Mouse (Mus musculus) spleen, postnatal 14 days (tissue): ENCODE results near the gene Trp53rkb.

Experiments used
- DNase-seq, 2 experiments: peaks; one replicate each; pipeline ENCODE4 v3.0.0; 2021 to 2022; ENCODE audit warnings: low spot score in 2 of 2

The Trp53rkb gene

DNA sequence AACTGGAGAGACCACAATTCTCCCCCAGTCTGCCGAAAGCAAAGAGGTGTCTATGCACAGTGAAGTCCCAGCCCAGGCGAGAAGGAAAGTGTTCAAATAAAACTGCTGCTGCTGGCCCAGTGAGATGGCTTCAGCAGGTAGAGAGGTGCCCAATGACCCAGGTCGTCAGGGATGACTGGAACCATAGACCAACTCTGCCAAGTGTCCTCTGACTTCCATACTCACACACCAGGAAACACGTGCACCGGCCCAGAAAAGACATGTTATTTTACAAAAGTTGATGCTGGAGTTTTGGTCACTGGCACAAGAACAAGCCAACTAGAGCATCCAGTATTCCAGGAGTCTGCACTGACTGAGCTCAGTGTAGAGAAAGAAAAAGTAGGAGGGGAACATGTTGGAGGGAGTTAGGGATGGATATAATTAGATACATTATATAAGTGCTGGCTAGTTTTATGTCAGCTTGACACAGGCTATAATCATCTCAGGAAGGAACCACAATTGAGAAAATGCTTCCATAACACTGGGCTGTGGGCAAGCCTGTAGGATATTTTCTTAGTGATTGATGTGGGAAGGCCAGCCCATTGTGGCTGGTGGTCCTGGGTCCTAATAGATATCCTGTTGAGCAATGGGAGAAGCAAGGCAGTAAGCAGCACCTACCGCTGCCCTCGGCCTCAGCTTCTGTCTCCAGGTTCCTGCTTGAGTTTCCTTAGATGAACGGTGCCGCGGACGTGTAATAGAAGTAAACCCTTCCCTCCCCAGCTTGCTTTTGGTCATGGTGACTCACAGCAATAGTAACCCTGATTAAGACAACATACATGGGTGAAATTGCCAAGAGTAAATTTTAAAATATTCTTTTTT, 7.5 kb downstream of the Trp53rkb start:
- no peak for DNase-seq

GRCm38 (mm10) chr2:166800473-166800857, 8.1 kb downstream of the Trp53rkb start:
- DNase-seq = no peak

GRCm38 (mm10) chr2:166801436-166801835, 9.1 kb downstream of the Trp53rkb start:
- DNase-seq = no peak

- no peak for DNase-seq
These were observed 11.0 kb downstream of the Trp53rkb start for GRCm38 (mm10) chr2:166803298-166803697.

DNA sequence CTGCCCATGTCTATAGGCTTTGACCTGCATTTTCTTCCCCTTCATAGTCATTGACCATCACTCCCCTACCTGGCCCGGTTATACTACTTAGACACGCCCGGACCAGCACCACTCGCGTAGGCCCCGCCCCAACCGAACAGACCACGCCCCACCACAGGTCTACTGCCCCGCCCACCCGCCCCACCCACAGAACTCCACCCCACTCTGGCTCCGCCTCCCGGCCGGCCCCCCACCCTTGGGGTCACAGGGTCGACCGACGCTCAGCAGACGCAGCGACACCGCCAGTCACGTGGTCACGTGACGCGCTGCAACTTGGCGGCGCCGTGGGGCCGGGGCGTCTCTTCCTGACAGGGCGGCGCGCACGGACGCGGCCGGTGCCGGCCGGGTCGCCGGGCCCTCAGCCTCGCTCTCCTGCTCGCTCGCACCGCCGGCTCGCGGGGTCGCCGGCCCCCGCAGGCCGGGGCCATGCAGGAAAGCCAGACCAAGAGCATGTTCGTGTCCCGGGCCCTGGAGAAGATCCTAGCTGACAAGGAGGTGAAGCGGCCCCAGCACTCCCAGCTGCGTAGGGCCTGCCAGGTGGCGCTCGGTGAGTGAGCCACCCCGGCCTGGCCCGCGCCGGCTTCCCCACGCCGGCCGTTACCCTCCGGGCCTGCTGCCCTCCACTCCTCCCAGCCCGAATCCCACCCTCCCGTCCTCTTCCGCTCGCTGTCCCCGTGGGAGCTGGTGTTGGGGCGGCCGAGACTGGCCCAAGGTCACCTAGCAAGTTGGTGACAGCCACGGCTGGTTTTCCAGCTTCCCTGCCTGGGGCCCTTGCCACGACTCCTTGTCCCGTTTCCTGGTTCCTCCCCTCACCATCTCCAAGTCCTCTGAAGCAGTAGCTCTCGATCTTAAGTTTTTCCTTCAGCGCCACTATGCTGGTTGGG, 13.2 kb downstream of the Trp53rkb start, which contains the start of gene Arfgef2:
Arfgef2 (plus strand) TSS at position 339 of the 923 bp plus-strand sequence.
- DNase-seq = peak; percentile 81 to 89

GRCm38 (mm10) chr2:166806173-166806705, 13.9 kb downstream of the Trp53rkb start:
- no peak for DNase-seq

DNA sequence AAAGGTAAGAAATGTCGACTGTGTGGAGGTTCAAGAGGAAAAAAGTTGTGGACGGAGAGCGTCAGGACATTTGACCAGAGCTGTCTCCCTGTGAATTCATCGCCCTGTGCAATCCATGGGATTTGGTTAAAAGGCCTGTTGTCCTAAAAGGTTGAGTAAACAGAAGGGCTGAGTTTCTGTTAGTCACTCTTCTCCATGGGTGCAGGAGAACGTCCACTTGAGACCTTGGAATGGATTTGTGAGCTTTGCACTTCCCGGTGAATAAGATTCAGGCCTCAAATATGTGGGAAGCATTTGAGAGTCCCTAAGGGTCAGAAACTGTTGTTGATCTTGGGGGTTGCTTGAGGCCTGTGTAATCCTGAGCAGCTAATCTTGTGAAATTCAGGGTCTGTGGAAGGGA, 14.5 kb downstream of the Trp53rkb start:
- no peak for DNase-seq

DNA sequence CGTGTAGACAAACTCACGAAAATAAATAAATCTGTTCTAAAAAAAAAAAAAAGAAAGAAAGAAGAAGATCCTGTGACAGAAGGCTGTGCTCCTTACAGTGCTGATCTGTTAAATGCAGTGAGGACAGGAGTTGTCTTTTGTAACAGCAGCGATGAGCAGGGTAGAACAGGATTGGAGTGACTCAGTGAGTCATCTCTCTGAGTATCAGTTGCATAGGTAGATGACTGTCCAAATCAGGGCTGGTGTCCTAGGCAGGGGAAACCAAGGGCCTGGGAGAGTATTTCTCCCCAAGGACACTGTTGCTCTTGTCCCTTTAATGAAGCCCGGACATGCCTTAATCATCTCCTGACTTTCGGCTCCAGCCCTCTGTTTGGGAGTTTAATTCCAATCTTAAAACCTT, 17.2 kb downstream of the Trp53rkb start:
- no peak for DNase-seq

DNA sequence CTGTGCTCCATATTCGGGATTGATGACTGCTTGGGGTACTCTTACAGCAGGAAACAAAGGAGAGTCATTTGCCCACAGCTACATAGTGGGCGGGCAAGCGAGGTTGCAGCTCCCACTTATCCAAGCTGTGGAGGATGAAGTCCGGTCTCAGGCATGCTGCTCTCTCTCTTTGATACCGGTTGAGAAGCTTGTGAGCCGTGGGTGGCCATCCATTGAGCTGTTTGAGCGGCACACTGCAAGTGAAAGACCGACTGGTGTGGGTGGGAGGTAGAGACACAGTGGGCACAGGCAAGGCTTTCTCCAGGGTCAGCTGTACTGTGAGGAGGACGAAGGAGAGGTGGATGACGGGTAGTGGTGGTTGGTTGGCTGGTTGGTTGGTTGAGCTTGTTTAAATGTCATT, 18.5 kb downstream of the Trp53rkb start:
- no peak for DNase-seq

GRCm38 (mm10) chr2:166818463-166819143, 26.3 kb downstream of the Trp53rkb start:
- DNase-seq = no peak

- no peak for DNase-seq
These were observed 27.5 kb downstream of the Trp53rkb start for GRCm38 (mm10) chr2:166819849-166820248.

DNA sequence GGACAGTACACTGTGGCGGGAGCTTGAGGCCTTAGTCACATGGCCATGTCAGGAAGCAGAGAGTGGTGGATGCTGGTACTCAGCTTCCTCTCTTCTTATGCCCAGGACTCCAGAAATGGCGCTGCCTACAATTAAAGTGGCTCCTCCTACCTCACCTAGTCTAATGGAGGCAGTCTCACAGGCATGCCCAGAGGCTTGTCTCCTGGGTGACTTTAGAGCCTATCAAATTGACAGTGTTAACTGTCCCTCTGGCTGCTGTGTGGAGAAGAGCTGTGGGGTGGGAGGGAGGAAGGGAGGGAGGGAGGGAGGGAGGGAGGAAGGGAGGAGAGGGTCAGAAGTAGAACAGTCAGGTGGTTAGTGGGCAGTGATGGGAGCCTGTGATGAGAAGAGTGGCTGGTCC, 28.5 kb downstream of the Trp53rkb start:
- DNase-seq = no peak

GRCm38 (mm10) chr2:166821406-166821805, 29.1 kb downstream of the Trp53rkb start:
- DNase-seq = no peak

- DNase-seq = no peak
These were observed 29.9 kb downstream of the Trp53rkb start for GRCm38 (mm10) chr2:166822119-166822826.

DNA sequence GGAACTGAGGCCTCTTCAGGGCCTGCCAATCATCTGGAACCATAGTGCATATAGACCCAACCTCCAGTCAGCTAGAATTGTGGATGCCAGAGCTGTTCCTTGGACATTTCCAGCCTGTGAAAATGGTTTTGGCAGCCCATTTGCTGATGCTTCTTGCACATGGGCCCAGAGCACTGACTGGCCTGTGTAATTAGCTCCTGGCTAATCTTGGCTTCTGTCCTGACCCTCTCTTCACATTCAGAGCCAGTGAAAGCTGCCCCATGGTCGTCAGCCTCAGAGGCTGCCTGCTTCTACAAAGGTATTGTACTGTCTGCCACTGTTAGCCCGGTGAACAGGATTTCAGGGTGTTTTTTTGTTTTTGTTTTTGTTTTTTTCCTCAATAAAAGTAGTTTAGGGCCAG, 30.6 kb downstream of the Trp53rkb start:
- DNase-seq = no peak

- DNase-seq = no peak
These were observed 32.1 kb downstream of the Trp53rkb start for GRCm38 (mm10) chr2:166824386-166824785.

DNA sequence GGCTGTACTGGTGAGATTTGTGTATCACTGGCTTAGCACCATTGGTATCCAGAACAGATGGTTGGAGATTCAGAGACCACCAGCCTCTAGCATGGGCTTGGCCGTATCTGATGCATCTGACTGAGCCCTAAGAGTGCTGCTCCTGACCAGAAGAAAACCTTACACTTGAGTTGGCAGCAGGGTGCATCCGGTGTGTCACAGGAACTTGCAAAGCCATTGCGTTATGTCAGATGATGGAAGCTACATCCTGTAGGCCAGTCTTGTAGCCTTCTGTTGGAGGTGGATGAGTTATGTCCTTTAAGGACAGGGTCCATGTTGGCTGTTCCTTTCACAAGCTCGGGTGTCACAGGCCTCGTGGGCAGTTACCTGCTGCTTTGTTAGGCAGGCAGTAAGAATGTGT, 32.7 kb downstream of the Trp53rkb start:
- no peak for DNase-seq

DNA sequence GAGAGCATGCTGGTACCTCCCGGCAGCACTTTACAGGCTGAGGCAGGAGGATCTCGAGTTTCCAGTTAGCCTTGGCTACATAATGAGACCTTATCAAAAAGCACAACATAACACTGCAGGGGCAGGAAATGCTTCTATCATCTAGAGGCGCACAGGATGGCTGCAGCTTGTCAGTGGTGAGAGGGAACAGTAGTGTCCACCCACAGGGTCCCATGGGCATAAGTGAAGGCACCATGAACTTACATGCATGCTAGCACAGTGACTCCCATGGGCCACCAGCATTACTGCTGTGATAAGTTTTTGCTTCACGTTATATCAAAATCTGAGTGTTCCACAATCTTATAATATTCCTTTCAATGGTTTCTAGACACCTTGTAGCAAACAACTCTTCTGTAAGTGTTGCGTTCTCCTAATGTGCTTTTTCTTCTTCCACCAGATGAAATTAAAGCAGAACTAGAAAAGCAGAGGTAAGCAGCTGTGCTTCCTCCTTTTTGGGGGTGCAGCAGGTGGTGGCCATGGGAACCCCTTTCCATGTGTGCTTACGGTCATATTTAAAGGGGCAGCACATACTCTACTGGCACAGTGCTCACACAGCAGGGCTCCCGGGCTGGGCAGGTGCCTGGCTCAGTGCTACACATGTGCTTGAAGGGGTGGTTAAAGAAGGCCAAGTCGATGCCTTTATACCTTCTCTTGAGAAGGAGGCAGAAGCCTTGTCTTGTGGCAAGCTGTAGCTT, 34.3 kb downstream of the Trp53rkb start:
- peak in 1 of 2 experiments; percentile 35 for DNase-seq

GRCm38 (mm10) chr2:166828306-166828705, 36.0 kb downstream of the Trp53rkb start:
- DNase-seq = no peak

GRCm38 (mm10) chr2:166830350-166830749, 38.0 kb downstream of the Trp53rkb start:
- DNase-seq = no peak
